Mouse (Mus musculus): ENCODE results near the gene Shank2. TPM values are rescaled to one million over a fixed set of nuclear protein-coding genes. Genes with fewer than 3 reads are reported as not detected.

The Shank2 gene
- total RNA-seq, 4 experiments from 2014 or later, result 0.07 to 0.13 (median 0.08) TPM

- no peak for DNase-seq (ENCODE audit: low spot score in 2 of 2)
These were observed 27.5 kb downstream of the Shank2 start for GRCm38 (mm10) chr7:144029246-144029645.

DNA sequence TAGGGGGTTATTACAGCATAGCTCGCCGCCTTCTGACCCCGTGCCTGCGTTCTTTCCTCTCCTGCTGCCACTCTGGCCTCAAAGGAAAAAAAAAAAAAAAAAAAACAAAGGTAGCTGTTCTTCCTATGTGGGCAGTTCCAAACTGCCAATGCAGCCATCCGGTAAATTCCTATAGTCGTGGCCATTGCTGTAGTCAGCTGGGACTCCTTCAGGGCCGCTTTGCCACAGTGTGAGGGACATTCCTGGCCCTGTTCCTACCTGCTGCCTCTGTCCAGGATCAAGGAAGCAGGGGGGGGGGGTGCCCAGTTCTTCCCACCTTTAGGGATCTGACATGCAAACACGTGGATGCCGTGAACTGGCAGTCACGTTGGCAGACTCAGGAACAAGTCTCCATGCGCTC, 29.1 kb downstream of the Shank2 start:
- DNase-seq (ENCODE audit: low spot score in 2 of 2), result no peak

DNA sequence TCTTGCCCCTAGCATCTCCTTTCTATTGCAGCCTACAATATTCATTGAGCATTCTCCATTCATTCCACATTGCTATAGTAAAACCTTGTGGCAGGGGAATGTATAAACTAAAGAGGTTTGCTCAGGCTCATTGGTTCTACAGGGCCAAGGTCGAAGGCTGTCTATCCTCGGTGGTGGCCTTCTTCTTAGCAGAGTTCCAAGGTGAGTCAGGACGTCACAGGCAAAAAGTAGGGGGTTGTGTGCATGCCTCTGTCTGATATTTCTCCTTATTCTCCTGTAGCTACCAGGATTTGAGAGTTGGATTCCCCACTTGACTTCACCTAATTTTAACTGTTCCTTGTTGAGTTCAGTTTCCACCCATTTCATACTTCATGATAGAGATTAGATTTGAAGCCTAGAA, 29.9 kb downstream of the Shank2 start:
- no peak for DNase-seq (ENCODE audit: low spot score in 2 of 2)

DNA sequence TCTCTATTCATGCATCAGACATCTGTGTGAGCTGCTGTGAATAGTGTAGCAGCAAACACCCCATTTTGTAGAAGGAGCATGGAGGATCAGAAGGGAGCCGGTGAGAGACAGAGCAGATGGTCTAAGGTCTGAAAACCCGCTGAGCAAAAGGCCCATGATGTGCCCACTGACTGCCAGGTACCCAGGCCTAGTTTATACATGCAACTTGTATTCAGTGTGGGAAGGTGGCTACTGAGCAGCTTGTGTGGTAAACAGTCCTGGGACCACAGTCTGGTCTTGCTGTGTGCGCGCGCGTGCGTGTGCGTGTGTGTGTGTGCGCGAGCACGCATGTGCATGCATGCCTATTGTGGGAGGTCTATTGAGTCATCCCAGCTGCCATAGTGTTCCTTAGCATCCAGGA, 35.8 kb downstream of the Shank2 start:
- DNase-seq (ENCODE audit: low spot score in 2 of 2), result no peak

DNA sequence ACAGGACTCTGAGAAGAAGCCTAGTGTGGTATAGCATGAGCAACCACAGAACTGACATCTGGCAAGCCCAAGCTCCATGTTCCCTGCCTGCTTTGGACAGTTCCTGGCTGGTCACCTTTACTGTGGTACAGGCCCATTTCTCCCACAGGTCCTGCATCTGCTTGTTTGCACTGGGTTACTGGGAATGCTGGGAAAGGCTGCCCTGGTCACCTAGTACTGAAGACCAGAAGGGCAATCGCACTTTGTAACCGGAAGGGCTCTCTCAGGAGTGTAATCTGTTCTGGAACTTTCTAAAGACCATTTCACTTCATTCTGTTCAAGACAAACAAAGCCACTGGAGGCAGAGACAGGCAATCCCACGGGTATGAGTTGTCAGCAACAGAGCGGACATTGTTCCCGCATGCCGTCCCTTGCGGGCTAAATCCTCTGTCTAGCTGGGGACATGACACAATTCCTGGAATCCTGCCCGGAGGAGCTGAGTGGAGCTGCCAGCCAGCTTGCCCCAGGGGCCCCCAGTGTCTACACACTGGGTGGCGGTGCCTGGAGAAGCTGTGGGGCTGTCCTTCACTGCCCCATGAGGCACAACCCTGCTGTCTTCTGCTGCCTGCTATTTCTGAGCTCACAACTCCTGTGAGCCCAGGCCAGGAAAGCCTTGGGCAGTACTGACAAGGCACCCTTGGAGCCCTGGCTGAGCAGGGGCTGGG, 36.4 kb downstream of the Shank2 start:
- no peak for DNase-seq (ENCODE audit: low spot score in 2 of 2)

GRCm38 (mm10) chr7:144038741-144039140, 37.0 kb downstream of the Shank2 start:
- DNase-seq (ENCODE audit: low spot score in 2 of 2), result no peak

DNA sequence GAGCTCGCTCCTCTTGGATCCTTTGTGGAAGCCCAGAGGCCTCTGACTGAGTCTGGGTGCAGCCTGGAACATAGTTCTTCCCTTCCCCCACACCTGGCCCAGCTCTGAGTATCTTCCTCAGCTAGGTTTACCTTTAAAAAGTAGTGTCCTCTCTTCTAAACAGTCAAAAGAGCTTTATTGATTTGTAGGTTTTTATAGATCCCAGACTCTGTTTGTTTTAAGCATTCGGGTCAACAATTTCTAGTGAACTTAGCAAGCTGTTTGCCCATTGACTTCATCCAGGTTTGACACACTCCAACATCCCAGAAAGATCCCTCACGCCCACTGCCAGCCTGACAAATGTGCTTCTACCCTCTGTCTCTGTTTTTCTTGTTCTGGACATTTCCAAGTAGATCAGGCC, 38.6 kb downstream of the Shank2 start:
- DNase-seq (ENCODE audit: low spot score in 2 of 2), result no peak

GRCm38 (mm10) chr7:144052076-144052475, 50.3 kb downstream of the Shank2 start:
- DNase-seq (ENCODE audit: low spot score in 2 of 2), result no peak

- no peak for DNase-seq (ENCODE audit: low spot score in 2 of 2)
These were observed 53.5 kb downstream of the Shank2 start for GRCm38 (mm10) chr7:144055188-144055587.

GRCm38 (mm10) chr7:144055702-144056531, 54.2 kb downstream of the Shank2 start:
- DNase-seq (ENCODE audit: low spot score in 2 of 2), result no peak

DNA sequence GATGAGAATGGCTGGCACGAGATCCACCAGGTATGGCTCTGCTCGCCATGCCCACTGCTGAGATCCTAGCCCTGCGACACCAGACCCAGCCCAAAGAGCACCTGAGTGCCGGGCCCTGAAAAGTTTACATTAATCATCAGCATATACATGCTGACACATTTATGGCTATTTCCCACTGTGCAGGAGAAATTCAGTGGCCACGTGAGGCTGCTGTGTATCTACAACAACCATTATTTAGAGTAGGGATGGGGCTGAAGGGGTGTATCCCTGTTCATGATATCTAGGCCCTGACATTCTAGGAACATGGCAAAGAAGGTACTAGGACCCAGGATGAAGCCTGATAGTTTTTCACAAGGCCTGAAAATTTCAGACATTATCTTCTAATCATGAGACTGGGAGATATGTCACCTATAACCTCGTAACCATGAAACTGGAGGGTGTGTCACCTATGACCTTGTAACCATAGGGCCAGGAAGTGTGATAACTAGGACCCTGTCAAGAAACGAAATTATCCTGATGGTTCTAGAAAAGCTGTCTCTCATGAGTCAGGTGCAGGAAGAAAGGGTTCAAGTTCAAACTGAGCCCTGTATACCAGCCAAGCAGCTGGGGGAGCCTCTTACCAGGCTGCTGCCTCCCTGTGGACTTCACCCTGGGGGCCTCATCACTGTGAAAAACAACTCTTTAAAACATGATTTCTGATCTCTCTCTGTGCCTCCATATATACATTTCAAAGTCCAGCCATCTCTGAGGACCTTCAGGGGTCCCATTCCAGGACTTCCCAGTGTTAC, 68.6 kb downstream of the Shank2 start:
- no peak for DNase-seq (ENCODE audit: low spot score in 2 of 2)

DNA sequence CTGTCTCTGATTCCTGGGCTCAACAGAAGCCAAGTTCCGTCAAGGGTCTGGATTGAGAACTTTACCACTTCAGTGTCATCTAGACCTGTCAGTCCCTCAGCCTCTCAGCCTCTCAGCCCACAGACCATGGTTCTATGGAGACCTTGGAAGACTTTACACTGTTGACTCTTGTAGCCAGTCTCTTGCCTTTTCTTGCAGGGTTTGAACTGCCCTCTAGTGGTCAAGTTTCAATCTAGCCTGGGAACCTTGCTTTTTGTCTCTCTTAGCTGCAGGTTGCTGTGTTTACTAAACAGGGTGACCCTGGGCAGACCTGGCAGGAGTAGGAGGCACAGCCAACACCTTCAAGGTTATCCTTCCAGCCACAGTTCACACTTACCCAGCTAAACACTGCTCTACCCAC, 70.5 kb downstream of the Shank2 start:
- DNase-seq (ENCODE audit: low spot score in 2 of 2), result no peak

GRCm38 (mm10) chr7:144072856-144073255, 71.1 kb downstream of the Shank2 start:
- no peak for DNase-seq (ENCODE audit: low spot score in 2 of 2)

DNA sequence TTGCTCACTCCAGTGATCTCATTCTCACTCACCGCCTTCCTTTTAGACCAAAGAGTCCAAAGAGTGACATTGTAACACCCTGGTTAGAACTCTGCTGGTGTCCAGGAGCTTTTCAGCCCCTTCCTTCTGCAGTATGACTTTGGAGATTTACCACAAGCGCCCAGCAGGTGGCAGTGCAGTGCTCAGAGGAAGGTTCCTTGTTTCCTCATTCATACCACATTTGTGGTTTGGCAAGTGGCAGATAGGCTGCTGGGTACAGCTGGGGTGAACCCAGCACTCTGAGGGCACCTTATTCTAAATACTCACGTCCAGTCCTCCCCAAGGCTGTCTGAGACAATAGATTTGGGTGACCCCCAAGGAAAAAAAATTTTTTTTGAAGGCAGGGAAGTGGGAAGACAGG, 73.0 kb downstream of the Shank2 start:
- DNase-seq (ENCODE audit: low spot score in 2 of 2), result no peak

- no peak for DNase-seq (ENCODE audit: low spot score in 2 of 2)
These were observed 76.9 kb downstream of the Shank2 start for GRCm38 (mm10) chr7:144078661-144079060.

- no peak for DNase-seq (ENCODE audit: low spot score in 2 of 2)
These were observed 78.1 kb downstream of the Shank2 start for GRCm38 (mm10) chr7:144079861-144080260.

- no peak for DNase-seq (ENCODE audit: low spot score in 2 of 2)
These were observed 79.7 kb downstream of the Shank2 start for GRCm38 (mm10) chr7:144081448-144081847.

DNA sequence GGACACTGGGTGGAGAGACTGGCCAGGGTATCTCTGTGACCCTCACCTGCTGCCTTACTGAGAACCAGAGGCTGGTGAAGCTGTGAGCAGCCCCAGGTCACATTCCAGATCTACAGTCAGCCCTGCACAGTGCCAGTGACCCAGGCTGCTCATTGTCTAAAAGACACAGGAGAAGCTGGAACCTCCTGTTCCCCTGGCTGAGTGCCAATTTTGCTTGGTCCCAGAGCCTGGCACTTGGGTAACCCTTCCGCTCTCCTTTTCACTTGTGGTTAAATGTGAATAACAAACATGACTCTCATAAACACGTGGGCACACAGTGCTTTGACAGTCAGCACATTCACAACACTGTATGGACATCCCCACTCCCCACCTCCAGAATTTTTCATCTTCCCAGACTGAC, 80.2 kb downstream of the Shank2 start:
- no peak for DNase-seq (ENCODE audit: low spot score in 2 of 2)

GRCm38 (mm10) chr7:144087277-144087676, 85.5 kb downstream of the Shank2 start:
- DNase-seq (ENCODE audit: low spot score in 2 of 2), result no peak

- no peak for DNase-seq (ENCODE audit: low spot score in 2 of 2)
These were observed 92.4 kb downstream of the Shank2 start for GRCm38 (mm10) chr7:144094132-144094531.

DNA sequence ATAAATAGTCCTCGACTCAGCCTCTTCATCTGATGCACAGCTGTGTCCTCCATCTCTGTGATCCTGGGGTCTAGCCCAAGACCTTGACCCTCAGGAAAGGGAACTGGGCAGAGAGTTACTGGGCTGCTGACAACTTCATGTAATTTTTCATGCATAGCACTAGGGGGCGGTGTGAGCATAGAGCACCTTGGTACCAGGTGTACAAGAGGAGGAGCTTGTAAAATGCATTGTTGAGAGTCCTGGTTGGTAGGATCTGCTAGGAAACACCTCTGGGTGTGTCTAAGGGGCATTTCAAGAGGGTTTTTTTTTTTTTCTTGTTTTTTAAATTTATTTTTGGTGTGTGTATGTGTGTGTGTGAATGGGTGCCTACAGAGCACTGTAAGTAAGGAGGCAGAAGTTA, 95.6 kb downstream of the Shank2 start:
- DNase-seq (ENCODE audit: low spot score in 2 of 2), result no peak
